Mouse (Mus musculus): ENCODE data around the gene Shroom2.

Gene Shroom2

DNA sequence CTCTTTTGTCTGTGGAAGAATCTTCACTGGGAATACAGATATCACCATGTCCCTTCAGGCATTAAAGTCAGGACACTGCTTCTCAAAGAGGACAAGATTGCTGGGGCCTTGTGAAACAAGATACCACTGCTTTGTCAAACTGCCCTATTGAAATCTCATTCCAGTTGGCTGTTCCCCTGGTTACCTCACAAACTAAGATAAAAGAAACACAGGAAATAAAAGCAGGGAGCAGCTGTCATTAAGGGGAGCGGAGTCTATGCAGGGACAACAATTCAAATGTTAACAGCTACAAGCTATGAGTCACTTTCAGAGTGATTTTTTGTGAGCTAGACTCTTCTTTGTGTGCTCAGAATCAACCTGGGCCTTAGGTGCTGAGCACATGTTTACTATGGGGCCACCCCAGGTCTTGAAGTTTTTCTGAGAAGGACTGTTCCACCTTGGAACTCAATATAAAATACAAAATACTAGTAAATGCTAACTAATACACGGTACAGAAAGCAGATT lies 78.4 kb downstream of the Shroom2 start:
- DNase-seq = no peak

- DNase-seq = no peak
These were observed 90.0 kb downstream of the Shroom2 start for GRCm38 (mm10) chrX:152679190-152679814.

GRCm38 (mm10) chrX:152676357-152676756 lies 92.9 kb downstream of the Shroom2 start:
- peak; percentile 14 for DNase-seq

DNA sequence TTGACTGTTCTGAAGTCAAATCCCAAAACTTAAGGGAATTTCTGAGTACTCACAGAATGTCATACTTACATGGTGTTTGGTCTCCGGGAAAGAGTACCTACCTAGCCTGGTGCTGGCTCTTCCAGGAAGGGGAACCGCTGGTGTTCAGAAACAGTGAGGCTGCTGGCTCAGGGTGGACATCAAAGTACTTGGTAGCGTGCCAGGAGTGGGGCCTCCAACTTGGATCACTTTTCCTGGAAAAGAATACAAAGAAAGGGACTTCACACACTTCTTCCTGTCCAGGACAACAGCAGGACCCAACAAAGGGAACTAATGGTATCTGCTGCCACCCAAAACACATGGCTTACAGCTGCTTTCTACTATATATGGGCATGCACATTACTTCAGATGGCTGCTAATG lies 95.8 kb downstream of the Shroom2 start:
- no peak for DNase-seq

DNA sequence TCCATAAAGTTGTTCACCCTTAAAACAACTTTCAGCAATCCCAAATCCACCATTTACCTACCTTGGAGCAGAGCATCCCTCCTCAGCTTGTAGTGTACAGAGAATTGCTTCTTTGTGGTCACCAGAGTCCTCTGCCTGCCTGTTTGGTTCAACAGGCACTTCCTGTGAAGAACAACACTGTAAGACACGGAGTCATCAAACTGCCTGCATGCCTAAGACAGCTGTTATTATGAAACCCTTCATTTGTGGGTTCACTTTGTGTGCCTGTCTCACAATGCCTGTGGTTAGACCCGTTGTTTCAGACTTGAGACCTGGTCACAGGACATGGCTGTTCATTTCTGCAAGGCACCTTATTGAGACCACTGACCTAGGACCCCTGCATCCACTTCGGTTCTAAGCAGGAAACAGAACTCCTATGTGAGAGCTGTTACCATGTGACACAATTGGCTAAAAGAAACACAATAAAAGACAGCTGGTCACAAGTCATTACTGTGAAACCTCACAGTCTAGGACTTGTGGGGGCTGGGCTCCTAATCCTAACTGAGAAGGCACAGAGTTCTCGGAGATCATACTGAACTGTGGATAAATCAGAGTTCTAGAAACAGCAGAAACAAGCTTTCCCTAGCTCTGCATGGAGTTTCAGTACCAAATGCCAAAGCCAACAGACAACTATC lies 111.8 kb downstream of the Shroom2 start:
- no peak for DNase-seq

- DNase-seq = no peak
These were observed 112.7 kb downstream of the Shroom2 start for GRCm38 (mm10) chrX:152656609-152656939.

DNA sequence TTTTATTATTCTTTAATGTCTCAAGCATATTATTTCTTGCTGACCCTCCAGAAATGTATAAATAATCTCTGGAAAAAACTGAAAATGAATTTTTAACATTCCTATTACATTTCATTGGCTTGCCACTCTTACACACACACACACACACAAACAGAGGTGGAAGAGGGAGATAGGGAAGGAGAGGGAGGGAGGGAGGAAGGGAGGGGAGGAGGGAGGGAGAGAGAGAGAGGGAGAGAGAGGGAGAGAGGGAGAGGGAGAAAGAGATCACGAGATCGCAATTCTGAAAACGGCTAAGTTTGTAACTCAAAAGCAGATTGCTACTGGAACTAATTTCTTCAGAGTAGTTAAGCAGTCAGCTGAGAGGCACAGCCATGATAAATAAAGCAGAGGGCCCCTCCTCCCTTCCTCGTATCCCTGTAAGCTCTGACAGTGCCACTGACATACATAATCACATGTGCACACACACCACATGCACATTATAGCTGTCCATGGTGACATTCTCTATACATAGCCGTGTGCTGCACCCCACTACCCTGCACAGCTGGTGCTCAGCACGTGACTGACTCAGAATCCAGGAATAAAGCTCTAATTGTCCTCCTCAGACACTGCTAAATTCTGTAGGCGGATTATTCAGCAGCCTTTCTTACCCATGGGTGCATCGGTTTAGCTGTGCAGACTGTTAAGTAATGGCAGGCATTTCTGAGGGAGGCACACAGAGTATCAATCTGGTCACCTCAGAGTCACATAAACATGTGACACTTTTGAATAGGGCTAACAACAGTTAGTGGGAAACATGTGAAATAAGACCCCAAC lies 113.3 kb downstream of the Shroom2 start:
- DNase-seq = peak; percentile 46

DNA sequence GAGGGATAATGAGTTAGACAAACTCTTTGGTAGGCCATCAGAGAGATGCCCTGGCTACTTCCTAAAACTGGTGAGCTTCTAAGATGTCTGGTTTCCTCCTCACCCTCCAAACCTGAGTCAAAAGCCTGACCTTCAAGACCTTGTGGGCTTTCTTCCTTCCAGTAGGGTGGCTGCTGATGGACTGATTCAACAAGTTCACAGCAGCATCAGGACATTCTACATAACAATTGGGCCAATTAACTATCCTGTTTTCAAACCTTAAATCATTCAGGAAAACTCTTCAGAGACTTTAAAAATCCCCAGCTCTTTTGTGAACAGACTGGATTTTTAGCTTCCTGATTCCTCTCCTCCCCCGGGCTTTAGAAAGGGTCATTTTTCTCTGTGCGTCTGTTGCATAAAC lies 116.6 kb downstream of the Shroom2 start:
- no peak for DNase-seq

DNA sequence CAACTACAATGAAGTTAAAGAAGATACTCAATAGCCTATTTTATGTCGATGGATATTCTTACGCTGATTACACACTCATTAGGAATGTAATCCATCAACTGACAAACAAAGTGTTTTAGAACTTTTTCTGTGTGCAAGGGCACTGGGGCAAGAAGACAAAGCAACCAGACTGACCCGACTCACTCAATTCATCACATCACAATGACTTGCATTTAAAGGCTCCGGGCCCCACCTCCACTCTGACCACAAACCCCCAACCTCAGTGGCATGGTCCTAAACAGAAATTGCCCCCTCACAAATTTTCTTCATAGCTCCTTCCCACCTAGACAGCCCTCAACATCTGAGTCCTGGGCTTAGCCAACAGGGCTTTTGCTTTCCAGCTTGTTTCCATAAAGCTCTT lies 124.4 kb downstream of the Shroom2 start:
- DNase-seq = no peak

DNA sequence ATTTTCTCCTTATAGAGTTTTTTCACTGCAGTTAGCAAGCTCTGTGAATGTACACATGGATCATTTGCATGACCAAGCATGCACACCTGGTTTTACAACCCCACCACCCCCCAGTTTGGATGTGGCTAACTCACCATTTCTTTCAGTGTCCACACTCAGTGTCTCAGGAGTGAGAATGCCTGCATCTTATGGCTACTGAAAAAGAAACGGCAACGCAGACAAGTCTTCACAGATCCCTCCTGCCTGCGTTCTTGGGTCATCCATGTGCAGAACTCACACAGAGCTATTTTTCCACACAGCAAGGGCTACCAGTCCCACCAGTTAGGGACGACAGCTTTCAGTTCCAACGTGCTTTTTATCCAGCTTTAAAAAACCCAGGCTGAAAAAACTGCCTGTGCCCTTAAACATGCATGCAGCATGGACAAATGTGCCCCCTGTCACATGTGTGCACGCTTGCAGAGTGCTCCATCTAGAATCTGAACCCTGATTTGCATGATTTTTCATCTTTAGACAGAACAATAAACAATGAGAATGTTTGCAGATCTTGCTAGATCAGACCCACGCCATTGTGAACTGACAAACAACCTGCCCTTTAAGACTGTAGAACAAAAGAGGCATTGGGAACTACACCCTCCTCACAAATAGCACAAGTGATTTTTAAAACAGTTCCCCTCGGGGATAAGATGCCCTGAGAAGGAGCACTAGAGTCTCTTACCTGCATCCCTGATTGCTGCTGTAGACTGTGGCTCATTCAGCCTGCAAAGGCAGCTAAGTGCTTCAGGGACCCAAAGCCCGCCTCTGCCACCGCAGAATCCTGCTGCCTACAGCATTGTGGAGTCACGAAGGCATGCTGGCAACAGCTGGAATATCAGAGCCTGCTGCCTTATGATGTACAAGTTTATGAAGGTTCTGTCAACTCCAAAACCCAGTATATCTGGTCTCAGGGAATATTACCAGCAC lies 125.3 kb downstream of the Shroom2 start:
- DNase-seq = peak; percentile 25

DNA sequence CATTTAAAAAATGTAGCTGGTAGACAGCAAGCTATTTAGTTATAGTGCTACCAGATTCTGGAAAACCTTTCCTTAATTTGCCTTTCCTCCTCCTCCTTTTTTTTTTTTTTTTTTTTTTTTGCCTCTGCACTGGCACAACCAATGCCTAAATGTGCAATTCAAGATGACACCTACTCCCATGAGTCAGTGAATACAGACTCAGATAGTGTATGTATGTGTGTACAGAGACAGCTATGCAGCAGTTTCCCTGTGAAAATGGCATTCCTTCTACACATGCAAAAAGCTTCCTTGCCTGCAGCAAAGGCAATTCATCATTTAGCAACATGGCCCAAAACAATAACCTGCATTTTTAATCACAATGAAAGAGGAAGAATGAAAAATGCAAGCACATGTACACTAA lies 126.1 kb downstream of the Shroom2 start:
- DNase-seq = no peak

DNA sequence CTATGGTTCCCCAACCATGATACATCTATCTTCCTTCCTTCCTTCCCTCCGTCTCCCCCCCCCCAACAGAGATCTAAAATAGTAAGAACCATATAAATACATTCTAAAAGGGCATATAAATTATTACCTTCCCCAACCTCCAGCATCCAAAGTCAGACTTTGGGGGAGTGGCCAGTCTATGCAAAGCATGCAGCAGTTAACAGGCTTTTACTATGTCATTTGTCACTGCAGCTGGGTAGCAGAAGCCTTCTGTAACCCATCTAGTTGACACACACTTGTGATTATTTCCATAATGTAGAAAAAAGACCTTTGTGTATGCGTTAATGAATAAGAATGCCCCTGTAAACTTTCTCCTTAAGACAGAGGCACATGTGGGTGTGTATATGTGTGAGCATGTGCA lies 126.6 kb downstream of the Shroom2 start:
- DNase-seq = no peak

- DNase-seq = no peak
These were observed 133.9 kb downstream of the Shroom2 start for GRCm38 (mm10) chrX:152635397-152635796.

GRCm38 (mm10) chrX:152621407-152621806 lies 147.9 kb downstream of the Shroom2 start:
- DNase-seq = no peak

DNA sequence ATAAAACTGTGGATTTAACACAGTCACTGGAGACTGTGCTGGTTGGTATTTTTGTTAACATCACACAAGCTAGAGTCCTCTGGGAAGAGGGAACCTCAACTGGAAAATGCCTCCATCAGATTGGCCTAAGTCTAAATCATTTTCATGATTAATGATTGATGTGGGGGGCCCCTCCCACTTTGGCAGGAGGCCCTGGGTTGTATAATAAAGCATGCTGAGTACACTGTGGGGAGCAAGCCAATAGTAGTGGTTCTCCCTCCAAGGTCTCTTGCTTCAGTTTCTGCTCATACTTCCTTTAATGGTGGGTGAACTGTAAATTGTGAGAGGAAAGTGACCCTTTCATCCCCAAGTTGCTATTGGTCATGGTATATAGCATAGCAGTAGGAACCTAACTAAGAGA lies 148.3 kb downstream of the Shroom2 start:
- DNase-seq = no peak

DNA sequence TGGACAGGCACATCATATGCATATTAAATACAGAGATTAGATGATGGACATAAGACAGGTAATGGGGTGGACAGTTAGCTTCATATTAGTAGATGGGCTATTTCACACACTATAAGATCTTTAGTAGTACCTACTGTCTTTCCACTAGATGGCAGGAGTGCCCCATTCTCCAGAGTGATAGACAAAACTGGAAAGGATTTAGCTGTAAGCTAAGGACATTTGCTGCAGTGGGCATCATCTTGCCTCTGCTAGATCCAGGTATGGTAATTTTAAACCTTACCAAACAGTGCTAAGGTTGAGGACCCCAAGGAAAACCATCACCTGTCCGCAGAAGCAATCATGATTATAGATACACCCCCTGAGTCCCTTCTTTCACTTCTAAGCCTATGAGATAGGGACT lies 150.8 kb downstream of the Shroom2 start:
- peak; percentile 13 for DNase-seq

DNA sequence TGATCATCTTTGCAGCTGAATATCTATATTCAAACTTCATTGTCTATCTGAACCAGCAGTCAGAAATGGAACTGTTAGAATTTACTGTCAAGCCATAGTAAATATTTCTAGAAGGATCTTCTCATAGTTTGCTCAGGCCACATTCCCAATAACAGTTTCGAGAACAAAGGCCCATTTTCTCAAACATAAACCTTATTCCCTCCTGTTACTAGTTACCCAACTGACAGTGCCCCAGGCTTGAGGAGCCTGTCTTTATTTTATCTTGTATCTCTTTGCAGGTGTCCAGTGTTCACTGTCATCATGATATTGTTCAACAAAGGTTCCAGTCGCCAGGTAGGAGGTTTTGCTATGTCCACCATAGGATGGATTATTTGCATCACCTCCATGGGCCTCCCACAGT lies 206.2 kb downstream of the Shroom2 start, which contains the start of gene Cldn34a:
Gene Cldn34a (plus strand): TSS at position 301 of the 400 bp plus-strand sequence.
- DNase-seq = no peak

Data from right cerebral cortex, adult 18-20 months (tissue).